Mouse (Mus musculus) small intestine, adult 2 months (tissue): ENCODE data around the gene Vps37b.

ENCODE experiments used
- CTCF ChIP-seq: fragments of 200-500 bp; IDR thresholded peaks from 2 replicates; pipeline ENCODE4 v1.5.1; 2012; ENCODE audit warnings: low read depth, mild to moderate bottlenecking, control low read depth, inconsistent platforms, low read length, moderate library complexity, mixed read lengths; ENCODE audit not compliant: insufficient replicate concordance, insufficient read length; ENCODE audit errors: extremely low read depth
- POLR2A ChIP-seq: fragments of 200-500 bp; IDR thresholded peaks from 2 replicates; pipeline ENCODE4 v1.6.1; 2012; ENCODE audit warnings: low read depth, mild to moderate bottlenecking, control low read depth, inconsistent platforms, low read length, moderate library complexity

DNA sequence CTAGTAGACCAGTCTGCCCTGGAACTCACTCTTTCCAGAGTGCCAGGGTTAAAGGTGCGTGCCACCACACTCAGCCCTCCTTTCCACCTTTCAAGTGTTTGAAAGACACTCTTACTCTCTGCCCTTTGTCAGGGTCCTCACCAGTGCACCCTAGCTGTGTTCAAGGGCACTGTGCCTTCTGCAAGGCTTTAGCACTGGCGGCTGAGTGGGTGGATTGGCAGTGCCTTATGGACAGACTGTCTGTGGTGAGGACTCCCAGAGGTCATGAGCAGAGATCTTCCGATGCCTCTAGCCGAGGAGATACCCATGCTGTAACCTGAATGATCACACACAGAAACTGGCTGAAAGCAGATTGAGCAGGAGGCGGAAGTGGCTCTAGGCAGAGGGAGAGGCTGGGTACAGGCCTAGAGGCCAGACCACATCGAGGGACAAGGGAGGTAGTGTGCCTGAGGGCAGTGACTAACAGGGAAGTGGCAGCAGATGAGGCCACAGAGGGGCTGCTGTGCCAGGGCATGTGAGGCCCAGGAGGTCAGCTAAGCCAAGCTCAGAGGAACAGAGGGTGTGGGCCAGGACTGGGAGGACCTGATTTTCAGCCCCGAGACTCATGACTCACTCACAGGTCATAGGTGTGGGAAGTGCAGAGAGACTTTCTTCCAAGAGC lies 14.8 kb upstream of the Vps37b start:
- TF ChIP-seq CTCF (no peak), POLR2A (no peak)
